Mouse (Mus musculus) hindbrain, embryonic 12.5 days (tissue): ENCODE results near the gene Tbk1. TPM values are rescaled to one million over a fixed set of nuclear protein-coding genes. Genes with fewer than 3 reads are reported as not detected.

Experiments used
- ATAC-seq: fragments of 200-750 bp; cut with Nextera tagmentation; 2 replicates; pipeline ENCODE4 v1.8.0; 2017; ENCODE audit warnings: moderate TSS enrichment; ENCODE audit not compliant: low FRiP score
- H3K27ac ChIP-seq: fragments of 300-500 bp; sonication (generic); 2 replicates; pipeline ENCODE4 v1.5.1; 2016; ENCODE audit warnings: mild to moderate bottlenecking
- H3K27me3 ChIP-seq: fragments of 300-500 bp; sonication (generic); 2 replicates; pipeline ENCODE4 v1.6.1; 2016; ENCODE audit warnings: mild to moderate bottlenecking
- H3K36me3 ChIP-seq: fragments of 300-500 bp; sonication (generic); 2 replicates; pipeline ENCODE4 v1.6.1; 2016; ENCODE audit warnings: mild to moderate bottlenecking
- H3K4me1 ChIP-seq: fragments of 300-500 bp; sonication (generic); 2 replicates; pipeline ENCODE4 v1.6.1; 2016
- H3K4me2 ChIP-seq: fragments of 300-500 bp; sonication (generic); replicated peaks from 2 replicates; pipeline ENCODE4 v1.6.1; 2016; ENCODE audit warnings: mild to moderate bottlenecking
- H3K4me3 ChIP-seq: fragments of 300-500 bp; sonication (generic); 2 replicates; pipeline ENCODE4 v1.5.1; 2016; ENCODE audit warnings: mild to moderate bottlenecking
- H3K9ac ChIP-seq: fragments of 300-500 bp; sonication (generic); 2 replicates; pipeline ENCODE4 v1.6.1; 2016; ENCODE audit warnings: mild to moderate bottlenecking, moderate library complexity
- H3K9me3 ChIP-seq: fragments of 300-500 bp; sonication (generic); replicated peaks from 2 replicates; pipeline ENCODE4 v1.6.1; 2016; ENCODE audit warnings: mild to moderate bottlenecking
- WGBS: fragments of 180-500 bp; shearing (Covaris S2); methylation state at CpG from one replicate; pipeline ENCODE4 v1.1.7; 2016; 5-methylcytosine and 5-hydroxymethylcytosine counted together
- polyA plus RNA-seq: library from polyadenylated mRNA; unstranded; fragments of >200 nt; fragmentation: Nextera tagmentation; extraction: Ambion mirVana; gene quantifications from 2 replicates; pipeline ENCODE4 v1.2.1, GENCODE M21; 2016

Tbk1 gene
- polyA plus RNA-seq, 1 experiment from 2014 or later: 35.2 TPM

DNA sequence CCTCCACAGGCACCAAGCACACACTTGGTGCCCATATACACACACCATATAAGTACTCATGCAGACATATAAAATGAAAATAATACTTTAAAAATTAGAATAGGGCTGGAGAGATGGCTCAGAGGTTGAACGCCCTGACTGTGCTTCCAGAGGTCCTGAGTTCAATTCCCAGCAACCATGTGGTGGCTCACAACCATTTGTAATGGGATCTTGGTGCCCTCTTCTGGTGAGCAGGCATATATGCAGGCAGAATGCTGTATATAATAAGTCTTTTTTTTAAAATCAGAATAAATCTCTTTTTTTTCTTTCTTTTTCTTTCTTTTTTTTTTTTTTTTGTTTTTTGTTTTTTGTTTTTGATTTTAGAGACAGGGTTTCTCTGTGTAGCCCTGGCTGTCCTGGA is 57.3 kb downstream of the Tbk1 start:
- Histone ChIP-seq H3K27ac (no peak overlapping the region), H3K9ac (no peak overlapping the region), H3K4me1 (peaks cover 5% of the 10 kb centered on the region; the same call in 1 of the 2 replicates), H3K4me3 (no peak overlapping the region), H3K36me3 (no peaks in the 10 kb centered on the region), H3K27me3 (no peaks in the 10 kb centered on the region), H3K4me2 (no peak overlapping the region), H3K9me3 (no peaks in the 10 kb centered on the region)
- no peak for ATAC-seq
- WGBS: 85% methylated on average over 1 of the region's 1 CpGs

DNA sequence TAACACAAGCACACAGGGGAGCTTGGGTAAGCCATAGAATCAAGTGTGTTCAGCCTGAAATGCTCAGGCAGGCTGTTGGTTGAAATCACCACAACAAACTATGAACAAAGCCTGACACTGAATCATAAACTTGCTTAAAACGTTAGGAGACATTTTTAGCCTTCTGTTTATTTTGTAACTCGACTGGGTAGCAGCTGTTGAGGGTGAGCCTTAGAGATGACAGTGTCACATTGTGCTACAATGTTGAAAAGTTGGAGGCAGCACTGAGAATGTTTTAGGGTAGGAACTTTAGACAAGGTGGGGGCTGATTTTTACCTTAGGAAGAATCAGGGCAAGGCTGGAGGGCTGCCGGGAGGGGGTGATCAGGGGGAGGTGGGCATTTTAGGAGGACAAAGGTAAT is 58.1 kb downstream of the Tbk1 start:
- WGBS: 84% methylated on average over 3 of the region's 3 CpGs
- Histone ChIP-seq H3K27ac (no peak overlapping the region), H3K36me3 (no peaks in the 10 kb centered on the region), H3K4me2 (no peak overlapping the region), H3K27me3 (no peaks in the 10 kb centered on the region), H3K4me1 (peaks cover 5% of the 10 kb centered on the region; the same call in 1 of the 2 replicates), H3K9ac (no peak overlapping the region), H3K9me3 (no peaks in the 10 kb centered on the region), H3K4me3 (no peak overlapping the region)
- ATAC-seq: no peak

DNA sequence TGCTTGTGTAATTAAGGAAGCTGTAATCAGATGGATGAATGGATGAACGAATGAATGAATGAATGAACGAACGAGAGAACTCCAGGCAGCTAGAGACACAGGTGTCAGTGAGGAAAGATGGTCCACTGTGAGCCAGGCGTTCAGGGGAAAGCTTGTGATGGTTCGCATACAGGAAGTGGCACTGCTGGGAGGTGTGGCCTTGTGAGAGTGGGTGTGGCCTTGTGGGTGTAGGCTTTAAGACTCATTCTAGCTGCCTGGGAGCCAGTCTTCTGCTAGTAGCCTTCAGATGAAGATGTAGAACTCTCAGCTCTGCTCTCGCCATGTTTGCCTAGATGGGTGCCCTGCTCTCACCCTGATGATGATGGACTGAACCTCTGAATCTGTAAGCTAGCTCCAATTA is 59.5 kb downstream of the Tbk1 start:
- Histone ChIP-seq H3K4me2 (no peak overlapping the region), H3K9ac (no peak overlapping the region), H3K9me3 (no peaks in the 10 kb centered on the region), H3K27me3 (no peaks in the 10 kb centered on the region), H3K4me3 (no peak overlapping the region), H3K27ac (no peak overlapping the region), H3K36me3 (no peaks in the 10 kb centered on the region), H3K4me1 (no peaks in the 10 kb centered on the region)
- ATAC-seq: no peak
- WGBS: 91% methylated on average over 6 of the region's 6 CpGs

DNA sequence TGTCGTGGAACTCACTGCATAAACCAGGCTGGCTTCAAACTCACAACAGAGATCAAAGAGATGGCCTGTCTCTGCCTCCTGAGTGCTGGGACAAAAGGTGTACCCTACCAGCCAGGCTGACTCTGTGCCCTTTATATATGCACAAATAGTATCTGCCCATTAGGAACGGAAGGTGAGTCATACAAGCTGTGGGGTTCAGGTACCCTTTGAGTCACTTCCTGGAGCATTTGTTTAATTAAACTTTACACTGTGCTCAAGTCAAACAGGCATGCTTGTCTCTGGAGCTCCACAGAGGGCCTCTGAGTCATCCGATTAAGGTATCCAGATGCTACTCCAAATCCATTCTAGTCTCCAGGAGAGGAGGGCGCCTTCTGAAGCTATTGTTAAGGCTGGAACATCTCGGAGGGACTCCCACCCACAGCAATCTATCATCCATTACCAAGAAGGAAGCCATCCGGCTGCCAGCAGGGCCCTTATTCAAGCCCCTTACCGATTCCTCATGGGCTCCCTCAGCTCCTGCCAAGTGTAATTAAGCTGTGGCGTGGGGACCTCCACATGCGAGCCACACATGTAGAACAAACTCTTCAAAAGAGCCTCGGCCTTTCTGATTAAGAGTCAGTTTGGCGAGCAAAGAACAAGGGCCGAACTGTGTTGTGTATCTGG is 65.5 kb downstream of the Tbk1 start:
- no peak overlapping the region for H3K27ac ChIP-seq
- no peaks in the 10 kb centered on the region for H3K9me3 ChIP-seq
- H3K4me3 ChIP-seq: no peak overlapping the region
- no peak overlapping the region for H3K9ac ChIP-seq
- ATAC-seq: no peak
- H3K27me3 ChIP-seq: no peaks in the 10 kb centered on the region
- peaks cover 7% of the 10 kb centered on the region for H3K4me1 ChIP-seq
- no peaks in the 10 kb centered on the region for H3K36me3 ChIP-seq
- no peak overlapping the region for H3K4me2 ChIP-seq
- 14% methylated on average over 12 of the region's 12 CpGs for WGBS

DNA sequence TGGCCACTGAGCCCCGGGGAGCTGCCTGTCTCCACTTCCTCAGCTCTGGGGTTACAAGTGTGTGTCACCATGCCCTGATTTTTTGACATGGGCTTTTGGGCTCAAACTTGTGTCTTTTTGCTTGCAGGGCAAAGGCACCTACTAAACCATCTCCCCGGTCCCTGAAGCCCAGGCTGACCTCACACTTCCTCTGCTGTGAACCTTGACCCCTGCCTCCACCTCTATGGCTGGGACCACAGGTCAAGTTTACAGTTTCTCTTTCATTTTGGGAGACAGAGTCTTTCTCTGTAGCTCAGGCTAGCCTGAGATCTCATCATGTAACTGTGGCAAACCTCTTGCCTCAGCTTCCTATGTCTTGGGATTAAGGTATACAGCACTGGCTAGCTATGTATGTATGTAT is 66.9 kb downstream of the Tbk1 start:
- Histone ChIP-seq H3K4me3 (no peak overlapping the region), H3K9ac (no peak overlapping the region), H3K4me1 (peaks cover 9% of the 10 kb centered on the region), H3K4me2 (no peak overlapping the region), H3K36me3 (no peaks in the 10 kb centered on the region), H3K27me3 (no peaks in the 10 kb centered on the region), H3K9me3 (no peaks in the 10 kb centered on the region), H3K27ac (no peak overlapping the region)
- WGBS: 44% methylated on average over 2 of the region's 2 CpGs
- no peak for ATAC-seq

DNA sequence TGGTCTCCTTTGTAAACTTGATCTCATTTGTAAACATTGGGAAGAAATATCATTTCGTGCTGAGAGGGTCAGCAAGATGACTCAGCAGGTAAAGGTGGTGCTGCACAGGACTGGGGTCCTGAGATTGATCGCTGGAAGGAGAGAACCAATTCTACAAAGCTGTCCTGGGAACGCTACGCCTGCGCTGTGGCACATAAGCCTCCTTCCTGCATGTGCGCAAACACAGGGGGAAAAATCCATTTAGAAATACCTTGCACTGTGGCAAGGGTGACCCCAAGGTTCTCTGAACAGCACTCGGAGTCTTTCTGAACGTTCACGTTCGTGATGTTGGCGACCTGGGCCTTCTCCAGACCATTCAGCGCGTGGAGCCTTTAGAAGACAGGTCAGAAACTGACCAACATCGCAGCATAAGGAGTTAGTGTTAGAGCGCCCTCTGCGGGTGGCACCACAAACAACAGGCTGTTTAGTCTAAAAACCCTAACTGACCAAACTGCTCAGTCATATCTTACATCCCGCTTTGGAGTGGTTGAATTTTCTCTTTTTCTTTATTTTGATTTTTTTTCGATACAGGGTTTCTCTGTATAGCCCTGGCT is 70.5 kb downstream of the Tbk1 start:
- ATAC-seq: 0 out of 2 replicates have a peak, but pooled peaks have one; percentile 32
- Histone ChIP-seq H3K27ac (no peak overlapping the region), H3K4me3 (no peak overlapping the region), H3K9ac (no peak overlapping the region), H3K27me3 (no peaks in the 10 kb centered on the region), H3K4me1 (peaks cover 6% of the 10 kb centered on the region), H3K4me2 (no peak overlapping the region), H3K9me3 (no peaks in the 10 kb centered on the region), H3K36me3 (no peaks in the 10 kb centered on the region)
- WGBS: 32% methylated on average over 18 of the region's 18 CpGs

DNA sequence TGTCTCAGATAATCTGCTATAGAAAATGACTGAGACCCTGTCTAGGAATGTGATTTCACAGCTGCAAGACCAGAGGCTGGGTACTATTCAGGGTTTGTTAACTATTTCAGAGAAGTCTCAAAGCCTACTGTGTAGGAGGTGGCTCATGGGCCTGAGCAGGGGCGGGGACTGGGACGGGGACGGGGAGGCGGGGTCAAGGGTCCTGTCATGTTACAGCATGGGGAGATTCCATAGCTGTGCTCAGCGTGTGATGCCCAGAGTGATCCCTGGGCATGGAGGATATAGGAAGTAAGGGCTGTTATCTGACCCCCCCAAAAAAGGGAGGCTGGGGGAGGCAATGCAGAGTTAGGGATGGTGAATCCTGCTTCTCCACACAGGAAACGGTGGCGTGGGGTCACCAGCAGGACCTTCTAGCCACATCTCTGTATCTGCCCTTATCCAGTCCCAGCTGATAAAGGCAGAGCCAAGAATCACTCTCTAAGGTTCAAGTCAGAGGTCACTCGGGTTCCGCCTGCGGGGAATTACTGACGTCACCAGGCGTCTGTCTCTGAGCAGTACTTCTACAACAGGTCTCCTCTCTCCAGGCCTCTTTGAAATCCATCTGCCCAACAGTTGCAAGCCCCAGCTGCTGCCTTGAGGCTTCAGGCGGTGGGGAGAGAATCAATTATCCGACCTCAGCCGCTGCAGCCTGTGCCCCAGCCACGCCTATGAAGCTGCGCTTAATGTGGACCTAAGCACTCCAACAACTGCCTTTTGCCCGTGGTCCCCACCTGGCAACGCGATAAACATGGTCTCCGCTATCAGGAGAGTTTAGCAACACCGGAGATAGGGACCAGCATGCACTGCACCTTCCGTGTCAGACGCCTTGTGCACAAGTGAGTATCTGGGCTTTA is 76.6 kb downstream of the Tbk1 start:
- no peaks in the 10 kb centered on the region for H3K27me3 ChIP-seq
- H3K36me3 ChIP-seq: no peaks in the 10 kb centered on the region
- no peak overlapping the region for H3K4me3 ChIP-seq
- H3K27ac ChIP-seq: no peak overlapping the region
- H3K4me2 ChIP-seq: peak overlapping the region; percentile 11; the same call in 1 of the 2 replicates
- peaks cover 30% of the 10 kb centered on the region for H3K4me1 ChIP-seq
- ATAC-seq: peak; percentile 67
- H3K9me3 ChIP-seq: no peaks in the 10 kb centered on the region
- WGBS: 21% methylated on average over 24 of the region's 24 CpGs
- H3K9ac ChIP-seq: no peak overlapping the region

DNA sequence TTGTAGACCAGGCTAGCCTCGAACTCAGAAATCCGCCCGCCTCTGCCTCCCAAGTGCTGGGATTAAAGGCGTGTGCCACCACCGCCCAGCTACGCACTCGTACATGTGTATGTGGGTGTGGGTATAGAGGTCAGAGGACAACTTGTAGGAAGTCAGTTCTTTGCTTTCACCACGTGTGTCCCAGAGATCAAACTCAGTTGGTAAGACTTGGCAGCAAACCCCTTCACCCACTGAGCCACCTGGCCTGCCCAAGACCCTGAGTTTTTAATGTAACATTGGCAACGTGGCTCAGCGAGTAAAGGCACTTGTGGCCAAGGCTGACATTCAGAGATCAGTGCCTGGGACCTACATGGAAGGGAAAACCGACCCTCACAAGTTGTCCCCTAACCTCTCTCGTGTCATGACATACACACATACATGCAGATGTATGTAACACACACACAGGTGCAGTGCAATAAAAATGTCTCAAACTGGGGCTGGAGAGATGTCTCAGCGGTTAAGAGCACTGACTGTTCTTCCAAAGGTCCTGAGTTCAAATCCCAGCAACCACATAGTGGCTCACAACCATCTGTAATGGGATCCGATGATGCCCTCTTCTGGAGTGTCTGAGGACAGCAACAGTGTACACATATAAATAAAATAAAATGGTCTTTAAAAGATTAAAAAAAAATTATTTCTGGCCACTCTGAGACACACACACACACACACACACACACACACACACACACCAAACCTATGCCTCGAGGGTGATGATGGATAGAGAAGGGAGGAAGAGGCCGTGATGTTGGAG is 78.6 kb downstream of the Tbk1 start:
- H3K4me2 ChIP-seq: no peak overlapping the region
- no peak for ATAC-seq
- no peaks in the 10 kb centered on the region for H3K27me3 ChIP-seq
- no peak overlapping the region for H3K9ac ChIP-seq
- WGBS: 90% methylated on average over 16 of the region's 16 CpGs
- H3K9me3 ChIP-seq: no peaks in the 10 kb centered on the region
- H3K27ac ChIP-seq: no peak overlapping the region
- no peak overlapping the region for H3K4me3 ChIP-seq
- H3K4me1 ChIP-seq: peaks cover 34% of the 10 kb centered on the region
- no peaks in the 10 kb centered on the region for H3K36me3 ChIP-seq

DNA sequence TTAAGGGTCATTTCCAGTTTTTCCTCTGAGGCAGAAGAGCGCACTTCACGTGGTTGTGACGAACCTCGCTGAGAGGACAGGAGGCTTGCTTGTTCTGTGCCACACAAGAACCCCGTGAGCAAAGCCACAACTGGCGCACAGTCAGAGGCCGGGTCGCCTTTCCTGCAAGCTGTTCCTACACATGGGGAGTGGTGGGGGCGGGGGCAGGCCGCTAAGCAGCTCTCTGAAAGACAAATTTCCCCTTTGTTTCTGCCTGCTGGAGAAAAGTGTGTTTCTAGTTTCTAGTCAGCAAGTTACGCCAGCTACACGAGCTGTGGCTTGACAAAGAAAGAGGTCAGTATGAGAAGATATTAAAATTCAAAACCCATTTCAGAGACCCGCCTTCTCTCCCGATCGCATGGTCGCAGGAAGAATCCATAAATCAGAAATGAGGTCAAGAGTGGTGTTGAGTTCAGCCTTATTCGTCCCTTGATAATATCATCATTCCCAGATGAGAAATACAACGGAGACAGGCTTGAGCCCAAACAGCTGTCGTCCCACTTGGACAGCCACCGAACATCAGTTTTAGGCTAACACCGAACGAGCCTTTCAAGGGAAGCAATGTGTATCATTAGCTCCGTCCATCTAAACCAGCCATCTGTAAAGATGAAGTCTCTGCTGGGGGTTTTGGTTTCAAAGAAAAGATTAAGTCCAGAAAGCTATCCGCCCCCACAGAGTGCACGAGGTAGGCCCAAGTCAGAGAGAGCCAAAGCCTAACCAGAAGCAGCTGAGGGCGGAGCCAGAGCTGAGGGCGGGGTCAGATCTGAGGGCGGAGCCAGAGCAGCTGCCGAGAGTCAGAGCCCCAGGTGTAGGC is 79.6 kb downstream of the Tbk1 start:
- Histone ChIP-seq H3K4me2 (no peak overlapping the region), H3K9me3 (no peaks in the 10 kb centered on the region), H3K4me3 (no peak overlapping the region), H3K4me1 (peaks cover 34% of the 10 kb centered on the region), H3K9ac (no peak overlapping the region), H3K27me3 (no peaks in the 10 kb centered on the region), H3K27ac (peak overlapping the region; percentile 56), H3K36me3 (no peaks in the 10 kb centered on the region)
- ATAC-seq: 0 out of 2 replicates have a peak, but pooled peaks have one; percentile 14
- 35% methylated on average over 29 of the region's 29 CpGs for WGBS

DNA sequence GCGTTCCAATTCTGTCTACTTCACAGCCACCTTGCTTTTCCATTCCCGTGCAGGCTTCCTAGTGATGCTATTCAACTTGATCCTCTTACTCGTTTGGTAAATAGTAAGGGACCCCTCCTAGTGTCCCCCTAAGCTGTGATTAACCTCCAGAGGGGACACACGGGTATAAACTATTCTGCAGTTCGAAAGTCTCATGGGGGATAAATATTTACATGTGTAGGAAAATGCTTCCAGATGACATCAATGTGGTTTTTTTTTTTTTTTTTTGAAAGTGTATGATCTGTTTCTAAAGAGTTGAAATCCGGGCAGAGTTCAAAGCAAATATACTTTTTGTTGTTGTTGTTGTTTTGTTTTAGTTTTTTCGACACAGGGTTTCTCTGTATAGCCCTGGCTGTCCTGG is 80.7 kb downstream of the Tbk1 start:
- ATAC-seq: no peak
- Histone ChIP-seq H3K4me2 (peak overlapping the region; percentile 52), H3K27ac (peak overlapping the region; percentile 79), H3K9ac (no peak overlapping the region), H3K36me3 (no peaks in the 10 kb centered on the region), H3K27me3 (no peaks in the 10 kb centered on the region), H3K4me1 (peaks cover 36% of the 10 kb centered on the region), H3K9me3 (no peaks in the 10 kb centered on the region), H3K4me3 (no peak overlapping the region)
- 62% methylated on average over 7 of the region's 7 CpGs for WGBS
